Mouse (Mus musculus): ENCODE data around the gene Zic4. TPM values are rescaled to one million over a fixed set of nuclear protein-coding genes. Genes with fewer than 3 reads are reported as not detected.

Zic4 gene
- total RNA-seq, 2 experiments from 2014 or later, result 5.4 to 7.4 TPM

DNA sequence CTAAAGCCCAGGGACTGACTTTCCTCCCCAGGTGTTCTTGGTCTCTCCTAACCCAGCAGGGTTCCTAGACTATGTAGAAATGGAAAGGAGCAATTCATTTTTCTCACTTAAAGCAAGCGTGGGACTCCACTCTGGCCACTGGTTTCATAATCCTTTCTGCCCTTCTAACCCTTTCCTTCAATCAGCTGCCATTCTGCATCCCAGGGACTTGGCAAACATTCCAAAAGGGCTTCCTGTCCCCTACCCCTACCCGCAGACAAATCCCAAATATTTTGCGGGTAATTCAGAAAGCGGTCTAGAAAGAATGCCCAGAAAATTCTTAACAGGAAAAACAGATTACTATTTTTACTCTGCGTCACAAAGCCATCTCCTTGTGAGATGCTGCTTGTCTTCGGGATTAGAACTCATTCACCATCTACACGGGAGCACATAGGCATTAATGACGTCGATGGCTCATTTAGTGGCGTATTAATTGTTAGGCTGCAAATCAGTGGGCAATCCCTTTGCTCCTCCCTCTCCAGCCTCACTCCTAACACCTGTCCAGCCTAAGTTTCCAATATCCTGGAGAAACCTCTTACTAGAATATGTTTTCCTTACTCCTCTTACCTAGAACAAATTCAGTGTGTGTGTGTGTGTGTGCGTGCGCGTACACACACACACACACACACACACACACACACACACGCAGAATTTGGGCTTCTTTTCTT lies 33.0 kb downstream of the Zic4 start:
- no peak for DNase-seq (ENCODE audit: low spot score in 2 of 2)

DNA sequence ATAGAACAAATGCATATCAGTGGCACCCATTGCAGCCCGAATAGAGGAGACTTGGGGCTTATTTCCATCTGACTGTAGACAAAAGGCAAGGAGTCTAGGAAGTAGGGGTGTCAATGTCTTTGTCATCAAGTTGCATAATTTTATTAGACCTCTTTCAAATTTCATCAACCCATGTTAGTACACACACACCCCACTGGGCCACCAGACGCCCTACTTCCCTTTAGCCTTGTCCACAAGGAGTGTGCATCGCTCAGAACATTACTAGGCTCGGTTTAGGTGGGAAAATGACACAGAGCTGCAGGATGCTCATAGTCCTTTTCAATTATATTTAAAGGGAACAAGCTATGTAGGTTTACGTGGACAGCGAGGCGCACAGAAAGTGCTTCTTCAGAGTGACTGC lies 37.8 kb downstream of the Zic4 start:
- no peak for DNase-seq (ENCODE audit: low spot score in 2 of 2)

DNA sequence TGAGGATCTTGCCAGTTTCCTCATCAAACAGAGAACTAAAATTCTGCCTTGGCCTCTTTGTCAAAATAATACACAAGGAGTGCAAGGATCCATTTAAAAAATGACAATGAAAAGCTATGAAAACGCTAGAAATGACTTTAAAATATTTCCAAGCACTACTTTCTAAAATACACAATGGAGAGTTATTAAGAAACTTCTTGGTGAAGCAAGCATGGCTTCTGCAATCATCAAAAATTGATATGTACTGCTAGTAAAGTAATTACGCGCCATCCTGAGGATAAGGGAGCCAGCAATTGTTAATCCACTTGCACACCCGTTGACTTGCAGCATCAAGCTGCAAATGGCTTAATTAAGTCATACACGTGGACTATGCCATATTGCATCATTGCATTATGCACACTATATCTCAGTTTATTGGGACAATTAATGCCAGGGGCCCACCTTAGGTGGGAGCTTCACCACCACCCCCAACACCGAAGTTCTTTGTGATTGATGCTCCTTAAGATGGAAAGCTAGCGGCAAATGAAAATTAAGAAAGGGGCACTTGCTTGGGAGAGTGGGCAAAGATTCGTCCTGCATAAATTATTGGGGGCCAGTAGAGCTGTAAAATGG lies 38.4 kb downstream of the Zic4 start:
- no peak for DNase-seq (ENCODE audit: low spot score in 2 of 2)

DNA sequence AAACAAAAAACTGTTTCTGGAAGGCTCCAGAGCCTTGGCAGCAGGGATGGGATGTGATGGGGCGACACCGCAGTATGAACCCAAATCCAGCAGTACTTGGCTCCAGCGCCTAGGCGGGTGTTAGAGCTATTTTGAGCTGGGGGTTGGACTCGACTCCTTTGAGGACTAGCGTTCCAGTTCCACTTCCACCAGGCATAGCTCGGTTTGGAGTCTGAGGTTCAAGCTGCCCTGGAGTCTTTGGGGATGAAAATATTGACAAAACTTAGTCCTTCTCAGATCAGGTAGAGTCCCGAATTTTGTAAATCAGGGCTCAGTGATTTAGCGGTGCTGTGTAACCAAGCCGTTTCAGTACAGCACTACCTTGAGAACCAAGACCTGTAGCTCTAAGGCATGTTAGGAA lies 39.3 kb downstream of the Zic4 start:
- DNase-seq (ENCODE audit: low spot score in 2 of 2), result no peak

DNA sequence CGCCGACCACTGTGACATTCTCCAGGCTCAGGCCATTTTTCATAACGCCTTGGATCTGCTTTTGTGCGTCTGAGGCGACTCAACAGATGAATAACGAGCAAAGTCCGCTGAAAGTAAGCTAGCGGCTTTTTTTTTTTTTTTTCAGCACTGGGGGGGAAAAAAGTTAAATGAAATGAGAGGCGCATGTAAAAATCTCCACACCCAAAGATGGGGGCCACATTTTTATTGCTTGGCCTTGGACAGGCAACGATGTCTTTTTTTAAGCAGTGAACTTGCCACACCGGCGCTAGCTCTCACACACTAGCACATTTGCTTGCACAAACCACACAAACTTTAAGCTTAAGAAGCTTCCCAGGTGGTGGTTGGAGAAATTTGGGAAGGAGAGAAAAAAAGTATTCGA lies 42.0 kb downstream of the Zic4 start:
- no peak for DNase-seq (ENCODE audit: low spot score in 2 of 2)

DNA sequence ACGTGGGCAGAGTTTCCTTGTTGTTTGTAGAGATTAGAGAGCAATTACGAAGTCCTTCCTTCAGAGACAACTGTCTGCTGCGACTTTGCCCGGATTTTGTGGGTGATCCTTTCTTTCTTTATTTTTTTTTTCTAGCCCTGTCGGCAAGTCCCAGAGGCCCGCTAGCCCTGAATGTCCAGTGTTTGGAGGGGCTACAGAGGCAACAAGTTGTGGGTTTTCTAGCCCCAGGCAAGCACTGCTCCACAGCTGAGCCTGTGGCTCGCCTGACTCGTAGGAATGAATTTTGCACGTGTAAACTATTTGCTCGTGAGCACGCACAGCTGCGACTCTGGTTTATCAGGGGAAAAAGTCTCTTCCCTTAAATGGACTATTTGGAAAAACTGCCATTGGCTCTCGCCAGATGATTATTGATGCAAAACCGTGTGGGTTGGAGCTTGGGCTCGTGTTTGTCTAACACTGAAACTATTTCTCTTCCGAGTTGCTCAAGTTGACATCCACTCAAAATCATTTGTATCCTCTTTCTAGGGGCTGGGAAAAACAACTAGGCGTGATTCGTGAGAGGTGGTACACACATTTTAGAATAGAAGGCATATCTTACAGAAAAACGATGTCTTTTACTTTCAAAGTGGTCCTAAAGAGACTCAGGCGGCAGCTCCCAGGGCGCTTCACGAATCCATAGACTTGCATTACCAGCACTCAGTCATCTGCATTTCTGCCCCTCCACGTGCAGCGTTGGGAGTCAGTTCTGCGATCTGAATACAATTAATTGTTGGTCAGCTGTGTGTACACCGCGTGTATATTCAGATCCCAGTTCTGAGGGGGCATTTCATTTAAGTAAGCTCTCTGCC lies 42.9 kb downstream of the Zic4 start:
- DNase-seq (ENCODE audit: low spot score in 2 of 2), result peak in 1 of 2 experiments; percentile 15

DNA sequence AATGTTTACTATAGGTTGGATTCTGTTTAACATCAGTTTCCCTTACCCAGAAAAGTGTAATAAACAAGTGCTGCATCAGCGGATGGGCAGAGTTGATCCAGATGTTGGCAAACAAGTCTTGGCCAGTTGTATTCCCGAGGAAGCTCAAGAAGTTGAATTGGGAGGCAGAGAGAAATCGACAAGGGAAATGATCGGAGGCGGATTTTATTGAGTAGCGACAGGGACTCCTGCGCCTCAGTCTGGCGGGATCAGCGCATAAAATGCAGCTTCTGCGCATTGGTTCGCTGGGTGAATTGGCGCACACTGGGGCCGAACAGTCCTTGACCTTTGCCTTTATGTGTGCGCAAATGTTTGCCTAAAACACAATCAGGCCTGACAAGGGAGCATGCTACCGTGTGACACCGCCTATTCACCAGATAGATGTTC lies 43.6 kb downstream of the Zic4 start:
- DNase-seq (ENCODE audit: low spot score in 2 of 2), result no peak

DNA sequence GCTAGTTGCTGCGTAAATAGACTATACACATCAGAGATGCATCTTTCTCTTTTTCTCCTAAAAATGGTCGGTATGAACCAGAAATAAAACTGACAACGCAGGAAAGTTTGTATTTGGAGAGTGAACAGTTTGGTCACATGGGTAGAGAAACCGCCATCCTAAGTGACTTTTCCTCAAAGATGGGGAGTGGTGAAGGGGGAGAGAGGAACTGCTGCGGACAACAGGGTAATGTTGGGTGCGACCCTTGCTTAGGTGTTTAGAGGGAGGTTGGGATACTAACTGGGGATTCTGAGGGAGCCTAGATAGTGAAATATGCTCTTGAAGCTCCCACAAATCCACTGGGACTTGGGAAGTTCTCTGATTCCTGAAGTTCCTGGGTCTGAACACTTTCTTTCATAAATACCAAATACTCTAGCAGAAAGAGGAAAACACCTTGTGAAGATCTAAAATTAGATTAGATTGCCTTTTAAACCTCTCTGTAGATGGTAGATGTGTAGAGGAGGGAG lies 44.1 kb downstream of the Zic4 start:
- DNase-seq (ENCODE audit: low spot score in 2 of 2), result no peak

DNA sequence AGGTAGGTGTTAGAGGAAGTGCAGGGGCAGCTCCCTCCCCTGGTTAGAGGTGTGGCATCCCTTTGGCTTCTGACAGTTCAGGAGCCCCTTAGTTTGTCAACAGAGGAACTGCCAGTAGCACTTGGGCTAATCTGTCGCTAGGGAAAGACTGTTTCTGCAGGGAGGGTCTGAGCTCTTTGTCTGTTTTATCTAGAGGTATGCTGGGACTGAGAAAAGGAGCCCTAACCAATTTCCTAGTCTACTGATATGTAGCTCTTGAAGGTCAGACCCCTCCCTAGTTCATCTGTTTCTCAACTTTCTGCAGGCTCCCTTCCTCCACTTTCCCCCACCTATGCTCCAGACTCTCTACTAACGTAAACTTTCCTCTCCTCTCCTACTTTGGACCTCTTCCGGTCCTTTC lies 47.6 kb downstream of the Zic4 start:
- no peak for DNase-seq (ENCODE audit: low spot score in 2 of 2)

DNA sequence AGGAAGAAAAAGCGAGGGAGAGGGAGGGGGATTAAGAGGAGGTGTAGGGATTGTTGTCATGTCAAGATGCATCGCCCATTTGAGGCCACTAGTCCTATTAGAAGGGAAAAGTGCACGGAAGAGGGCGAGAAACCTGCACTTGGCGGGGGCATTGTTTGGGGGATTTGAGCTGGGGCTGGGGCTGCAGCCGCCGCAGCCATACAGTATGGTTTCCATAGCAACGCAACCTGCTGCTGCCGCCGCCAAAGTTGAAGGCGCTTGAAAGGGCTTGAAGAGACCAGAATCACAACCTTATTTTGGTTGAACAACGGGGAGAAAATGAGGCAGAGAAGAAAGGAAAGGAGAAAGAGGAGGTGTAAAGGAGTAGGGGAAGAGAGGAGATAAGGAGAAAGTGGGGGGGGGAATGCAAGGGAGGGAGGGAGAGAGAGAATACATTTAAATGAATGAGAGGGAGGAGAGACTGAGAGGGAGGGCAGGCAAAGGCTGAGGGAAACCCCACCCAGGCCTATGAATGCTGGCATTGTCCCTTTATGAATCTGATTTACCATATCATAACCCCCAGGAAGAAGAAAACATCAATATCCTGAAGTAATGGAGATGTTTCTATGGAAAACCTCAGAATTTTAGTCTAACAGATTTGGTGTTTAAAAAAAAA lies 51.9 kb downstream of the Zic4 start:
- DNase-seq (ENCODE audit: low spot score in 2 of 2), result no peak

DNA sequence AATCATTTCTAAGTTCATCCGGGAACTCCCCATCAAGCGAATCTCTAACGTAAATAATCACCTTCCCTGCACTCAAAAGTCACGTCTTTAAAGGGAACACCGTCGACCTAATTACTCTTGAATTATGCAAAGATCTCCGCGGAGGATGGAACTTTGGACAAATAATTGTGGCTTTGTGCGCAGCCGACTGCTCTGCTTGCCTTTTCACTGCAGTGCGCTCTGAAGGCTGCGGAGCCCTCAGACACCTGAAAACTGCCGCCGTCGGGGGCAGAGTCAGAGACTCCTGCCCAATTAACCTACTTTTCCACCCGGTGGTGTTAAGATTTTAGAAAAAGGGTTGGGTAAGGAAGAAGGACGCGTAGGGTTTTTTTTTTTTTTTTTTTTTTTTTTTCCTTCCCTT lies 58.2 kb downstream of the Zic4 start:
- DNase-seq (ENCODE audit: low spot score in 2 of 2), result no peak

Other genes starting within 250 kb of the Zic4 start
- 10 to 100 TPM; 28.5 to 30.0 TPM for gene Zic1, start 3.4 kb downstream of the Zic4 start, total RNA-seq (2021)